Mouse (Mus musculus) C2C12 (cell line): ENCODE data around the gene Cobll1. TPM values are rescaled to one million over a fixed set of nuclear protein-coding genes. Genes with fewer than 3 reads are reported as not detected.

Experiments used
- H3K27me3 ChIP-seq: one replicate; pipeline ENCODE4 v1.6.1; 2011; ENCODE audit not compliant: control insufficient read depth, insufficient read depth, insufficient read length
- H3K36me3 ChIP-seq: one replicate; pipeline ENCODE4 v1.6.1; 2011; ENCODE audit not compliant: control insufficient read depth, insufficient read depth
- H3K4me3 ChIP-seq: one replicate; pipeline ENCODE4 v1.5.1; 2011; ENCODE audit warnings: mild to moderate bottlenecking, control low read depth; ENCODE audit not compliant: poor library complexity, insufficient read depth, severe bottlenecking
- H3K79me2 ChIP-seq: one replicate; pipeline ENCODE4 v1.6.1; 2011; ENCODE audit not compliant: control insufficient read depth, insufficient read depth
- H3K79me3 ChIP-seq: one replicate; pipeline ENCODE4 v1.6.1; 2011; ENCODE audit warnings: low read depth, control low read depth
- H3ac ChIP-seq: one replicate; pipeline ENCODE3; 2011; ENCODE audit warnings: low read depth; ENCODE audit not compliant: control insufficient read depth, insufficient read length
- CEBPB ChIP-seq: IDR thresholded peaks from one replicate; pipeline ENCODE4 v1.6.1; 2011; ENCODE audit warnings: low read depth, mild to moderate bottlenecking, control low read depth, moderate library complexity
- CTCF ChIP-seq: IDR thresholded peaks from one replicate; pipeline ENCODE4 v1.5.1; 2011; ENCODE audit not compliant: control insufficient read depth, insufficient read depth, insufficient read length
- FOSL1 ChIP-seq: IDR thresholded peaks from one replicate; pipeline ENCODE4 v1.8.0; 2011; ENCODE audit warnings: mild to moderate bottlenecking, low read length; ENCODE audit not compliant: poor library complexity, insufficient read depth, severe bottlenecking
- MAX ChIP-seq: IDR thresholded peaks from one replicate; pipeline ENCODE4 v1.6.1; 2011; ENCODE audit warnings: mild to moderate bottlenecking, control low read depth
- MYOD1 ChIP-seq: IDR thresholded peaks from one replicate; pipeline ENCODE4 v1.6.1; 2011; ENCODE audit warnings: low read depth; ENCODE audit not compliant: control insufficient read depth, insufficient read length
- MYOG ChIP-seq: IDR thresholded peaks from one replicate; pipeline ENCODE4 v1.6.1; 2011; ENCODE audit not compliant: control insufficient read depth, insufficient read length; ENCODE audit errors: extremely low read depth
- USF1 ChIP-seq: IDR thresholded peaks from one replicate; pipeline ENCODE4 v1.6.1; 2011; ENCODE audit warnings: low read depth, mild to moderate bottlenecking, control low read depth, moderate library complexity
- polyA plus RNA-seq: library from polyadenylated mRNA; unstranded; fragments of >200 nt; fragmentation: generic; extraction: Trizol; gene quantifications from one replicate; pipeline ENCODE4 v1.2.1, GENCODE M21; 2012; ENCODE audit warnings: missing spikeins

Gene Cobll1
- polyA plus RNA-seq, 1 experiment, result 16.3 TPM

- no peaks in the 10 kb centered on the region for H3K79me3 ChIP-seq
- no peak overlapping the region for H3ac ChIP-seq
Measured at GRCm38 (mm10) chr2:65087197-65087596, 152.0 kb downstream of the Cobll1 start.

GRCm38 (mm10) chr2:65083411-65083810, 155.8 kb downstream of the Cobll1 start:
- Histone ChIP-seq H3K79me2 (no peaks in the 10 kb centered on the region), H3K4me3 (no peak overlapping the region), H3K36me3 (peaks cover 12% of the 10 kb centered on the region), H3ac (no peak overlapping the region), H3K27me3 (no peaks in the 10 kb centered on the region), H3K79me3 (no peaks in the 10 kb centered on the region)
- TF ChIP-seq MYOG (no peak), USF1 (no peak), CTCF (no peak), FOSL1 (no peak), MAX (no peak), MYOD1 (no peak), CEBPB (no peak)

More at GRCm38 (mm10) chr2:65087197-65087596, 152.0 kb downstream of the Cobll1 start:
- no peak for TF ChIP-seq MAX
- TF ChIP-seq CEBPB, result no peak
- Histone ChIP-seq H3K27me3 (no peaks in the 10 kb centered on the region), H3K79me2 (no peaks in the 10 kb centered on the region), H3K36me3 (peaks cover 38% of the 10 kb centered on the region), H3K4me3 (no peak overlapping the region)

GRCm38 (mm10) chr2:65077544-65077943, 161.7 kb downstream of the Cobll1 start:
- TF ChIP-seq MYOD1, result no peak
- TF ChIP-seq MAX, result no peak
- TF ChIP-seq MYOG, result no peak
- no peak for TF ChIP-seq CEBPB
- no peak for TF ChIP-seq CTCF
- TF ChIP-seq FOSL1, result no peak
- TF ChIP-seq USF1, result no peak
- H3K4me3 ChIP-seq, result no peak overlapping the region
- H3ac ChIP-seq, result no peak overlapping the region
- H3K36me3 ChIP-seq, result no peaks in the 10 kb centered on the region
- no peaks in the 10 kb centered on the region for H3K27me3 ChIP-seq
- H3K79me3 ChIP-seq, result no peaks in the 10 kb centered on the region
- no peaks in the 10 kb centered on the region for H3K79me2 ChIP-seq

- Histone ChIP-seq H3K27me3 (no peaks in the 10 kb centered on the region), H3K79me2 (no peaks in the 10 kb centered on the region), H3ac (no peak overlapping the region), H3K36me3 (no peaks in the 10 kb centered on the region), H3K4me3 (no peak overlapping the region), H3K79me3 (no peaks in the 10 kb centered on the region)
- no peak for TF ChIP-seq USF1
- TF ChIP-seq CEBPB, result no peak
- TF ChIP-seq MYOD1, result no peak
- TF ChIP-seq MAX, result no peak
- TF ChIP-seq CTCF, result no peak
- no peak for TF ChIP-seq MYOG
- no peak for TF ChIP-seq FOSL1
Measured at GRCm38 (mm10) chr2:65075840-65076239, 163.4 kb downstream of the Cobll1 start.

GRCm38 (mm10) chr2:65075431-65075830, 163.8 kb downstream of the Cobll1 start:
- Histone ChIP-seq H3K36me3 (no peaks in the 10 kb centered on the region), H3K79me2 (no peaks in the 10 kb centered on the region), H3ac (no peak overlapping the region), H3K27me3 (no peaks in the 10 kb centered on the region), H3K4me3 (no peak overlapping the region), H3K79me3 (no peaks in the 10 kb centered on the region)
- no peak for TF ChIP-seq MYOD1

GRCm38 (mm10) chr2:65072205-65072604, 167.0 kb downstream of the Cobll1 start:
- no peak overlapping the region for H3ac ChIP-seq
- H3K79me2 ChIP-seq, result no peaks in the 10 kb centered on the region
- no peaks in the 10 kb centered on the region for H3K27me3 ChIP-seq
- no peaks in the 10 kb centered on the region for H3K36me3 ChIP-seq
- TF ChIP-seq MYOG (no peak), CEBPB (no peak), MAX (no peak), FOSL1 (no peak), MYOD1 (no peak), USF1 (no peak), CTCF (no peak)
- H3K4me3 ChIP-seq, result no peak overlapping the region
- no peaks in the 10 kb centered on the region for H3K79me3 ChIP-seq
